Mouse (Mus musculus): Measurements from ENCODE around the gene Dnah2. TPM values are rescaled to one million over a fixed set of nuclear protein-coding genes. Genes with fewer than 3 reads are reported as not detected.

Gene Dnah2
- total RNA-seq, 2 experiments from 2014 or later = 0.10 to 0.30 TPM

GRCm38 (mm10) chr11:69390400-69391034, 158.4 kb downstream of the Dnah2 start:
- DNase-seq = peak in 1 of 2 experiments; percentile 78

DNA sequence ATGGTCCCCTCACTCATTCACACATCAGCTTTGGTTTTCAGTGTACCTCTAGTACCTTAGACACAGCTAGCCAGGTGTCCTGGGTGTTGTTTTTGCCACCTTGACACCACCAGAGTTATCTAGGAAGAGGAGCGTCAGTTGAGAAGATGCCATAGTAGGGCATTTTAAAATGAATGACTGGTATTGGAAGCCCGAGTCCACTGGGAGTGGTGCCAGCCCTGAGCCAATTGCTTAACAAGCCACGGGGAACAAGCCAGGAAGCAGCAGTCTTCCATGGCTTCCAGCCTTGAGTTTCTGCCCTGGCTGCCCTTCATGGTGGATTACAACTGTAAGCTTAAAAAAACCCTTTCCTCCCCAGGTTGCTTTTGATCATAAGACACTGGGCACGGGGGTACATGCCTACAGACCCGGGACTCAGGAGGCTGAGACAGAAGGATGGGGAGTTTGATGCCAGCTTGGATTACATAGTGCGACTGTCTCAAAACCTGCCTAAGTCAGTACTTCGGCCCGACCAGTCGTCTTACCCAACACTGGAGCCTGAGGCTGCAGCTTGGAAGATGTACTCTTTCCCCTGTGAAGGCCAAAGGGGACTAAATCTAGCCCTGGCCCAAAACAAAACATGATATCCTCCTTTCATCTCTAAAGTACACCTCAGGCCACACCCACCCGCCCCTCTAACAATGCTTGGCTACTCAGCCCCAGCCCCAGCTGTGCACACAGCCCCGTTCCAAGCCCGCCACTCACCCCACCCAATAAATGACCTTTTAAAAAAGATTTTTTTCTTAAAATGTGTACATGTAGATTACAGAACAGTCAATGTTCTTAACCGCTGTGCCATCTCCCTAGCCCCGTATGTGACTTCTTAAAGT, 159.1 kb downstream of the Dnah2 start:
- peak; percentile 84 to 91 for DNase-seq

DNA sequence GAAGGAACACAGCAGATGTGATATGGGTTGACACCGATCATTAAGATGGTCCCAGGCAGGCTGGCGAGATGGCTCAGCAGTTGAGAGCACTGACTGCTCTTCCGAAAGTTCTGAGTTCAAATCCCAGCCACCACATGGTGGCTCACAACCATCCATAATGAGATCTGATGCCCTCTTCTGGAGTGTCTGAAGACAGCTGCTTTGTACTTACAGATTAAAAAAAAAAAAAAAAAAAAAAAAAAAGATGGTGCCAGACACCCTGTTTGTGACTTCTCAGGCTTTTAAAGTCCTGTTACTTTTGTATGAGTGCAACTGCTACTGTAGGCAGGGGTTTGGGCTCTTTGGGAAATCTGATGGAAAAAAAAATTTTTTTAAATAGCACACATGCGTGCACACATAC, 160.2 kb downstream of the Dnah2 start:
- DNase-seq = no peak

DNA sequence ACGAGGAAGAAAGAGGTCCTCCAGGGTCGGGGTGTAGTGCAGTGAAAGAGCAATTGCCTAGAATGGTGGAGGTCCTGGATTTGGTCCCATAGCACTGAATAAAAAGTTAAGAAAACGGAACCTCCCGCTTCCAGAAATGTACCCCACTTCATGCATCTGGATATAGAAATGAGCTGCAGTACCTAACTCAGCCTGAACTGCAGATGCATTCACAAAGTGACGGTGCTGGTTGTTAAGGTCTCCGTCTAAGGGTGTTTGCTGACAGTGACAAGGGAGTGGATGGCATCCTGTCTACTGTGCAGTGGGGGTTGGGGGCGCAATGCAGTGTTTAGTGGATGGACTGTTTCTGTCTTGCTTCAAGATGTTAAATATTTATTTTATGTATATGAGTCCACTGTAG, 162.2 kb downstream of the Dnah2 start:
- no peak for DNase-seq

GRCm38 (mm10) chr11:69384979-69385378, 163.9 kb downstream of the Dnah2 start:
- no peak for DNase-seq

- DNase-seq = no peak
Observed at GRCm38 (mm10) chr11:69382478-69383105, 166.3 kb downstream of the Dnah2 start.

DNA sequence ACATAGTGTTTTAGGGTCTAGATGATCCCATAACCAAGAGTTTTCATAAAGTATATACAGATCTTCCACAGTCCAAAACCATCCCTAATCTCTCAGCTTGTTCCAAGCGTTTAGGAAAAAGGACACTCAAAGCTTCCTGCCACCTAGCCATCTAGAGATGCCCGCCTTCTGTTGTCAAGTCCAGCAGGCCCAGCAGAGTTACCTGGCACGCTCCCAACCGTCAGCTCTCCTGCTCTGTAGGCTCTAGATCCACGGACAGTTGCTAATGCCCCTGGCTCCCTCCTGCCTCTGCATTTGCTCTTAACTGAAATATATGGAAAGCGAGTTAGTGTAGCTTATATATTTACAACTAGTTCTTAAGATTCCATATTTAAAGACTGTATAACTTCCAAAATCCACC, 167.6 kb downstream of the Dnah2 start:
- DNase-seq = no peak

DNA sequence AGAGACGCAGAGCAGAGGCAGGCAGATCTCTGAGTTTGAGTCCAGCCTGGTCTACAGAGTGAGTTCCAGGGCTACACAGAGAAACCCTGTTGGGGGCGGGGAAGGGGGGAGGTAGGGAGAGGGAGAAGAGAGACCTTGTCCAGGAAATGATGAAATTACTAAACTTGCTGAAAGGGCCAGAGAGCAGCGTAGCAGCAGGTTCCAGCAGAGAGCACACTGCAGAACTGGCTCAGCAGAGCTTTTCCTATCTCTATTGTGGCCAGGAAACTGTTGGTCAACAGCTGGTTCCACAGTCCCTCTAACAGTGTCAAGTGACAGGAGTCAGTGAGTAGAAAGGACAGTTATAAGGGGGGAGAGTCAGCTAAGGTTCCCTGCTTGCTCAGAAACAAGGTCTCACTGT, 169.3 kb downstream of the Dnah2 start:
- DNase-seq = no peak

DNA sequence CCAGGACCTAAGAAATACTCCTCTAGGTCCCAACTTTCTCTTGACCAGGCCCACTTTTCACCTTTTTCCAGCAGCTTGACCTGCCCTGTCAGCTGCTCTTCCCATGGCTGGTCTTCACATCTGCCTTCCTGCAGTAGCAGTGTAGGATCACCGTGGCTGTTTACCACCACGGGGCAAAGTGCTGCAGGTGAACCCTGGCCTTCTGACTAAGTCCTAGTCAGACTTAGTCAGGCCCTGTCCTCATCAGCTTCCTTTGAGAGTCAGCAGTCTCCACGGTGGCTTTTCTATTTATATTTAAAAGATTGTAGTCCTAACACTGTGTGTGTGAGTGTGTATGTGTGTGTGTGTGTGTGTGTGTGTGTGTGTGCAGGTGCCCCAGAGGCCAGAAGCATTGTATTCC, 171.1 kb downstream of the Dnah2 start:
- no peak for DNase-seq

GRCm38 (mm10) chr11:69375646-69376045, 173.3 kb downstream of the Dnah2 start:
- no peak for DNase-seq

GRCm38 (mm10) chr11:69373223-69373965, 175.5 kb downstream of the Dnah2 start:
- DNase-seq = no peak

DNA sequence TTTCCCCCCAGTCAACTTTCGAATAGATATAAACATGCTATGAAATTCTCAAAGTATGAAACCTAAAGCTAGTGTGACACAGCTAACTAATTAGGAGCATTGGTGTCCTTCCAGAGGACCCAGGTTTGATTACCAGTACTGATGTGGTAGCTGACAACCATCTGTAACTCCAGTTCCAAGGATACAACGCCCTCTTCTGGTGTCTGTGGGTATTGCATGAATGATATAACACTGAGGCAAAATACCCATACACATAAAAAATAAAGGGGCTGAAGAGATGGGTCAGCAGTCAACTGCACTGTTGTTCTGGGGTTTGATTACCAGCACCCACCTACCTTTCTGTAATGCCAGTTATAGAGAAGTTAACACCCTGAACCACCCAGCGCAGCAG, 176.1 kb downstream of the Dnah2 start:
- DNase-seq = no peak

- peak in 1 of 2 experiments; percentile 41 for DNase-seq
Observed at GRCm38 (mm10) chr11:69372056-69372779, 176.7 kb downstream of the Dnah2 start.

- no peak for DNase-seq
Observed at GRCm38 (mm10) chr11:69371601-69372000, 177.3 kb downstream of the Dnah2 start.

DNA sequence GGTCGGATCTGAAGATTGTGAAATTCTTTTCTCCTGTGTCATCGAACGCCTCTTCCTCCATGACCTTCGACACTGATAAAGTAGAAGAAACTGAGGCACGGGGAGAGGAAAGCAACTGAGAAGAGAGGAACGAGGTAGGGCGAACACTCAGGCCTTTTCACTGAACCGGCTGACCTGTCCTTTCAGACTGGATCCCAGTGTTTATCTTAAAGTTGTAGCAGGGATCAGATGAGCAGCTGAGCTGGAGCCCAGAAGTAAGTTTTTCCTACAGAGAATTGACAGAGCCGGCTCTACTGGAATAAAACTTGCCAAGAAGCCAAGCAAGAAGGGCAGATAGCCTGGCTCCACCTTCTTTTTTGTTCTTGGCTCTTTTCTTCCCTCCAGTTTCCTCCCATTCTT, 178.1 kb downstream of the Dnah2 start:
- DNase-seq = no peak

Small RNA genes within 50 kb of the gene (microRNA-seq; reads per million reads assigned to microRNA genes)
- not detected for gene Gm27493

Other genes with a start within 250 kb of the Dnah2 start
- 1 to 10 TPM; 5.9 to 7.1 TPM for gene Cntrob, start 225.3 kb downstream of the Dnah2 start, total RNA-seq (2021)
- gene Trappc1, start 225.1 kb downstream of the Dnah2 start, total RNA-seq (2021) = 10 to 100 TPM; 62.0 to 79.3 TPM
- gene Kcnab3, start 222.9 kb downstream of the Dnah2 start, total RNA-seq (2021) = 1 to 10 TPM; 6.1 to 7.8 TPM
- 1 to 10 TPM; 4.7 to 6.6 TPM for gene Rnf227, start 208.6 kb downstream of the Dnah2 start, total RNA-seq (2021)
- gene Chd3, start 179.7 kb downstream of the Dnah2 start, total RNA-seq (2021) = 100 to 1,000 TPM in 1 of 2 experiments, 10 to 100 TPM in 1; 78.6 to 119 TPM
- 100 to 1,000 TPM; 132 to 158 TPM for gene Naa38, start 153.6 kb downstream of the Dnah2 start, total RNA-seq (2021)
- 10 to 100 TPM; 49.0 to 50.9 TPM for gene Cyb5d1, start 153.5 kb downstream of the Dnah2 start, total RNA-seq (2021)
- gene Tmem88, start 150.9 kb downstream of the Dnah2 start, total RNA-seq (2021) = 10 to 100 TPM; 13.4 to 17.8 TPM
- 10 to 100 TPM; 31.8 to 48.0 TPM for gene Kdm6b, start 135.4 kb downstream of the Dnah2 start, total RNA-seq (2021)
- gene Efnb3, start 11.1 kb upstream of the Dnah2 start, total RNA-seq (2021) = 1 to 10 TPM in 1 of 2 experiments, under 1 TPM in 1; 0.66 to 1.1 TPM
- gene Wrap53, start 31.1 kb upstream of the Dnah2 start, total RNA-seq (2021) = 1 to 10 TPM; 9.2 to 9.7 TPM
- 10 to 100 TPM; 63.3 to 64.7 TPM for gene Trp53, start 31.2 kb upstream of the Dnah2 start, total RNA-seq (2021)
- 10 to 100 TPM; 28.5 to 45.4 TPM for gene Atp1b2, start 56.8 kb upstream of the Dnah2 start, total RNA-seq (2021)
- gene Shbg, start 68.8 kb upstream of the Dnah2 start, total RNA-seq (2021) = not detected
- gene Sat2, start 72.9 kb upstream of the Dnah2 start, total RNA-seq (2021) = 10 to 100 TPM in 1 of 2 experiments, 1 to 10 TPM in 1; 5.7 to 11.3 TPM
- 10 to 100 TPM; 80.5 to 88.4 TPM for gene Fxr2, start 83.9 kb upstream of the Dnah2 start, total RNA-seq (2021)
- gene Sox15, start 106.2 kb upstream of the Dnah2 start, total RNA-seq (2021) = not detected
- 100 to 1,000 TPM in 1 of 2 experiments, 10 to 100 TPM in 1; 91.4 to 126 TPM for gene Mpdu1, start 113.5 kb upstream of the Dnah2 start, total RNA-seq (2021)
- gene Cd68, start 117.0 kb upstream of the Dnah2 start, total RNA-seq (2021) = 10 to 100 TPM; 20.1 to 28.6 TPM
- gene Eif4a1, start 123.3 kb upstream of the Dnah2 start, total RNA-seq (2021) = 100 to 1,000 TPM; 678 to 712 TPM
- gene Senp3, start 133.0 kb upstream of the Dnah2 start, total RNA-seq (2021) = 10 to 100 TPM; 70.6 to 80.4 TPM
- 1 to 10 TPM; 1.7 to 2.5 TPM for gene Tnfsf13, start 136.7 kb upstream of the Dnah2 start, total RNA-seq (2021)
- gene Tnfsf12, start 146.7 kb upstream of the Dnah2 start, total RNA-seq (2021) = 10 to 100 TPM; 21.5 to 22.9 TPM
- gene Tnfsfm13, start 147.0 kb upstream of the Dnah2 start, total RNA-seq (2021) = 1 to 10 TPM; 4.0 to 4.9 TPM
- 10 to 100 TPM; 86.4 to 90.3 TPM for gene Polr2a, start 209.5 kb upstream of the Dnah2 start, total RNA-seq (2021)
- not detected for gene Slc35g3, start 212.9 kb upstream of the Dnah2 start, total RNA-seq (2021)
- gene Zbtb4, start 216.8 kb upstream of the Dnah2 start, total RNA-seq (2021) = 10 to 100 TPM; 57.7 to 63.8 TPM
- 1 to 10 TPM; 1.1 to 1.8 TPM for gene Chrnb1, start 246.8 kb upstream of the Dnah2 start, total RNA-seq (2021)

Data from adrenal gland, postnatal 36 days (tissue).